Mouse (Mus musculus) embryonic fibroblast, embryonic 13.5 days (primary cell): ENCODE measurements around the gene Minpp1.

Experiments used
- CTCF ChIP-seq: IDR thresholded peaks from 2 replicates; pipeline ENCODE4 v1.5.1; 2011; ENCODE audit warnings: mild to moderate bottlenecking, control low read depth, low read length, moderate library complexity, borderline replicate concordance; ENCODE audit not compliant: insufficient read depth
- POLR2A ChIP-seq: IDR thresholded peaks from 2 replicates; pipeline ENCODE4 v1.6.1; 2011; ENCODE audit warnings: low read depth, mild to moderate bottlenecking, control low read depth, low read length, moderate library complexity

GRCm38 (mm10) chr19:32480791-32481442 is 4.7 kb upstream of the Minpp1 start:
- no peak for TF ChIP-seq CTCF
- no peak for TF ChIP-seq POLR2A
